ENCODE assay signal across 18 mouse cellular contexts in the genomic region with DNA sequence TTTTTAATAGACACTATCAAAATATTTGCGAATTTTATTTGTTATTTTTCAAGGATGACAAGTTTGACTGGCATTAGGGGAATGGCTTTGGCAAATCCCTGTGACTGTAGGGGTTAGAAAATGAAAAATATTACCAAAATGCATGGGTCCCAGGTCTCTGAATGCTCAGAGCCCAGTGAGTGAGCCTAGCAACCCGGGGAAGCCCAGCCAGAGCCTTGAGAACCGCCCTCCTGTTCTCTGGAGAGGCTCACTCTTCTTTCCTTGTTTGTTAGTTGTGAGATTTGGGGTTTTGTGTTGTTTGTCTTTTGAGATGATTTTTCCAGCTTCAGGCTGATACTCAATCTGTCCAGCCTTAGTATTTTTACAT.
A peak's percentile ranks its signal among the peaks of the same experiment; 100 is the strongest.
DNase-seq lines count a peak whose midpoint lies in the region; ATAC-seq and TF ChIP-seq lines count a peak whose summit lies in the region.
"Had no signal": no experiment of that assay in that cellular context is flagged by ENCODE, and none has a peak within 500 bp of the region (broad histone marks: within the 10 kb centered on the region; RNA-seq: fewer than 3 reads in every experiment).

No protein-coding gene starts in this region.

- no peaks in the 10 kb centered on the region for H3K9me3 ChIP-seq in liver, embryonic 11.5 days (ENCODE audit: control insufficient read depth, low read length)
- no peaks in the 10 kb centered on the region for H3K9me3 ChIP-seq in liver, embryonic 13.5 days (replicated peaks)
- no peaks in the 10 kb centered on the region for H3K9me3 ChIP-seq in stomach, postnatal 0 days (ENCODE audit: control insufficient read depth, low read length)
- H3K9me3 ChIP-seq: embryonic facial prominence, embryonic 10.5 days had no signal

- no peak for TF ChIP-seq CTCF in small intestine, adult 2 months (IDR thresholded peaks at IDR 0.05; ENCODE audit: extremely low read depth, insufficient read length, insufficient replicate concordance, low read depth, low read length)
- TF ChIP-seq CTCF in stomach, postnatal 0 days (IDR thresholded peaks at IDR 0.05; ENCODE audit: low read depth) = no peak
- TF ChIP-seq CTCF in layer of hippocampus, adult 2 months (conservative IDR thresholded peaks at IDR 0.05) = no peak

- 0 out of 2 replicates have a peak overlapping the region, but pooled peaks have one; percentile 27 for H3K27ac ChIP-seq in liver, embryonic 11.5 days (ENCODE audit: low read depth, low read length)
- peak overlapping the region; percentile 60 for H3K27ac ChIP-seq in liver, embryonic 13.5 days
- peak overlapping the region; percentile 53 for H3K27ac ChIP-seq in small intestine, adult 2 months (ENCODE audit: insufficient read depth, low read depth, low read length)
- peak overlapping the region; percentile 72 for H3K27ac ChIP-seq in stomach, postnatal 0 days (replicated peaks)
- H3K27ac ChIP-seq in layer of hippocampus, adult 2 months = no peak overlapping the region
- H3K27ac ChIP-seq: embryonic facial prominence, embryonic 10.5 days; gastrocnemius, adult 2 months had no signal

- TF ChIP-seq POLR2A in small intestine, adult 2 months (IDR thresholded peaks at IDR 0.05; ENCODE audit: low read depth, low read length) = no peak

- H3K4me2 ChIP-seq in liver, embryonic 11.5 days = no peak overlapping the region
- H3K4me2 ChIP-seq in liver, embryonic 13.5 days = no peak overlapping the region
- H3K4me2 ChIP-seq in stomach, postnatal 0 days (replicated peaks; ENCODE audit: low read depth) = no peak overlapping the region

- H3K9ac ChIP-seq in liver, embryonic 11.5 days (ENCODE audit: low read depth, low read length) = no peak overlapping the region
- no peak overlapping the region for H3K9ac ChIP-seq in liver, embryonic 13.5 days
- no peak overlapping the region for H3K9ac ChIP-seq in stomach, postnatal 0 days (ENCODE audit: low read length)

- WGBS in liver, embryonic 11.5 days = 55% methylated on average over 3 of the region's 3 CpGs
- WGBS in liver, embryonic 13.5 days (ENCODE audit: insufficient replicate concordance) = 33% methylated on average over 3 of the region's 3 CpGs
- 30% methylated on average over 3 of the region's 3 CpGs for WGBS in small intestine, adult 2 months
- 42% methylated on average over 3 of the region's 3 CpGs for WGBS in stomach, postnatal 0 days

- DNase-seq in liver, embryonic 11.5 days (ENCODE audit: low spot score) = no peak
- no peak for DNase-seq in liver
- no peak for DNase-seq in liver, embryonic 13.5 days
- peak; percentile 35 for DNase-seq in stomach, postnatal 0 days (ENCODE audit: low spot score)
- DNase-seq in kidney, adult 8-10 months = no peak
- DNase-seq in thymus, postnatal 25 days = no peak
- DNase-seq in layer of hippocampus, adult 2 months (ENCODE audit: low spot score in 2 of 2) = no peak
- DNase-seq: adrenal gland, adult 2 months; adrenal gland, postnatal 25 days; cerebellum, adult 2 months; cerebellum, postnatal 10 days; gastrocnemius, adult 2 months; gastrocnemius, postnatal 25 days; heart, postnatal 10 days; heart, postnatal 4 days had no signal

- TF ChIP-seq EP300 in stomach, postnatal 0 days (optimal IDR thresholded peaks at IDR 0.05) = no peak

- no peak overlapping the region for H3K4me3 ChIP-seq in liver, embryonic 11.5 days (ENCODE audit: low read depth, low read length)
- no peak overlapping the region for H3K4me3 ChIP-seq in liver, embryonic 13.5 days (replicated peaks)
- H3K4me3 ChIP-seq in small intestine, adult 2 months (ENCODE audit: low read depth, low read length) = no peak overlapping the region
- H3K4me3 ChIP-seq in stomach, postnatal 0 days (ENCODE audit: low read depth, low read length) = no peak overlapping the region
- H3K4me3 ChIP-seq in layer of hippocampus, adult 2 months = no peak overlapping the region
- H3K4me3 ChIP-seq: embryonic facial prominence, embryonic 10.5 days; gastrocnemius, adult 2 months had no signal

- no peaks in the 10 kb centered on the region for H3K36me3 ChIP-seq in liver, embryonic 11.5 days (ENCODE audit: control insufficient read depth, insufficient read depth, low read length)
- H3K36me3 ChIP-seq in liver, embryonic 13.5 days = no peaks in the 10 kb centered on the region
- H3K36me3 ChIP-seq in small intestine, adult 2 months (ENCODE audit: control insufficient read depth, insufficient read depth, low read length) = no peaks in the 10 kb centered on the region
- no peaks in the 10 kb centered on the region for H3K36me3 ChIP-seq in stomach, postnatal 0 days (ENCODE audit: control insufficient read depth, insufficient read depth, low read length)
- H3K36me3 ChIP-seq: embryonic facial prominence, embryonic 10.5 days had no signal

- no peak for ATAC-seq in liver, embryonic 11.5 days (replicated peaks; ENCODE audit: low FRiP score)
- ATAC-seq in liver, embryonic 13.5 days (ENCODE audit: low read depth) = peak; percentile 39; the same call in 1 of the 2 replicates
- peak; percentile 30; the same call in 1 of the 2 replicates for ATAC-seq in stomach, postnatal 0 days (ENCODE audit: low FRiP score, low TSS enrichment)
- ATAC-seq: forebrain, embryonic 14.5 days had no signal

- H3K4me1 ChIP-seq in liver, embryonic 11.5 days (replicated peaks; ENCODE audit: control insufficient read depth, insufficient read depth, low read length) = no peaks in the 10 kb centered on the region
- H3K4me1 ChIP-seq in liver, embryonic 13.5 days (replicated peaks) = no peaks in the 10 kb centered on the region
- H3K4me1 ChIP-seq in small intestine, adult 2 months (ENCODE audit: control insufficient read depth, insufficient read depth, insufficient read length, low read length) = peaks cover 13% of the 10 kb centered on the region; the same call in 1 of the 2 replicates
- H3K4me1 ChIP-seq in stomach, postnatal 0 days (replicated peaks; ENCODE audit: control insufficient read depth, insufficient read depth) = no peaks in the 10 kb centered on the region

- H3K27me3 ChIP-seq in liver, embryonic 11.5 days (replicated peaks; ENCODE audit: control insufficient read depth, insufficient read depth, low read length) = no peaks in the 10 kb centered on the region
- no peaks in the 10 kb centered on the region for H3K27me3 ChIP-seq in liver, embryonic 13.5 days
- H3K27me3 ChIP-seq in small intestine, adult 2 months (ENCODE audit: control insufficient read depth, insufficient read depth, low read length) = no peaks in the 10 kb centered on the region
- no peaks in the 10 kb centered on the region for H3K27me3 ChIP-seq in stomach, postnatal 0 days (ENCODE audit: control insufficient read depth, insufficient read depth, low read length)
